Mouse (Mus musculus) midbrain, embryonic 14.5 days (tissue): Measurements from ENCODE around the gene Jpt1. TPM values are rescaled to one million over a fixed set of nuclear protein-coding genes. Genes with fewer than 3 reads are reported as not detected.

Experiments
- ATAC-seq: fragments of 200-750 bp; cut with Nextera tagmentation; 2 replicates; pipeline ENCODE4 v1.8.0; 2017; ENCODE audit warnings: moderate number of reproducible peaks, moderate library complexity; ENCODE audit not compliant: low FRiP score, low TSS enrichment
- DNase-seq: peaks from one replicate; pipeline ENCODE4 v3.0.0-alpha.2; 2015
- H3K27ac ChIP-seq: fragments of 300-500 bp; sonication (generic); replicated peaks from 2 replicates; pipeline ENCODE4 v1.5.1; 2014; ENCODE audit warnings: mild to moderate bottlenecking, low read depth, low read length, moderate library complexity
- H3K27me3 ChIP-seq: fragments of 300-500 bp; sonication (generic); 2 replicates; pipeline ENCODE4 v1.6.1; 2014; ENCODE audit warnings: low read length, control low read depth, mixed read lengths; ENCODE audit not compliant: control insufficient read depth, insufficient read depth
- H3K36me3 ChIP-seq: fragments of 300-500 bp; sonication (generic); 2 replicates; pipeline ENCODE4 v1.6.1; 2014; ENCODE audit warnings: low read length, control low read depth; ENCODE audit not compliant: control insufficient read depth, insufficient read depth
- H3K4me1 ChIP-seq: fragments of 300-500 bp; sonication (generic); 2 replicates; pipeline ENCODE4 v1.6.1; 2014; ENCODE audit warnings: mild to moderate bottlenecking, antibody characterized with exemption, low read length, control low read depth; ENCODE audit not compliant: control insufficient read depth, insufficient read depth
- H3K4me2 ChIP-seq: fragments of 300-500 bp; sonication (generic); 2 replicates; pipeline ENCODE4 v1.6.1; 2014; ENCODE audit warnings: mild to moderate bottlenecking, low read length, moderate library complexity
- H3K4me3 ChIP-seq: fragments of 300-500 bp; sonication (generic); replicated peaks from 2 replicates; pipeline ENCODE4 v1.5.1; 2014; ENCODE audit warnings: low read depth, low read length
- H3K9ac ChIP-seq: fragments of 300-500 bp; sonication (generic); replicated peaks from 2 replicates; pipeline ENCODE4 v1.6.1; 2014; ENCODE audit warnings: mild to moderate bottlenecking, low read length, moderate library complexity
- H3K9me3 ChIP-seq: fragments of 300-500 bp; sonication (generic); 2 replicates; pipeline ENCODE4 v1.6.1; 2016; ENCODE audit warnings: low read length, control low read depth, mixed read lengths; ENCODE audit not compliant: control insufficient read depth
- WGBS: fragments of 180-500 bp; shearing (Covaris S2); extraction: QIAGEN DNeasy Blood & Tissue Kit; methylation state at CpG from one replicate; pipeline ENCODE4 v1.1.7; 2014; 5-methylcytosine and 5-hydroxymethylcytosine counted together
- microRNA-seq: library from miRNA; unstranded; fragments of <30 nt; microRNA quantifications from one replicate; pipeline ENCODE4, GENCODE M21; 2016
- polyA plus RNA-seq: library from polyadenylated mRNA; unstranded; fragments of >200 nt; fragmentation: Nextera tagmentation; extraction: Ambion mirVana; gene quantifications from 2 replicates; pipeline ENCODE4 v1.2.1, GENCODE M21; 2014

The Jpt1 gene
- polyA plus RNA-seq, 1 experiment from 2014 or later: 1,631 TPM

DNA sequence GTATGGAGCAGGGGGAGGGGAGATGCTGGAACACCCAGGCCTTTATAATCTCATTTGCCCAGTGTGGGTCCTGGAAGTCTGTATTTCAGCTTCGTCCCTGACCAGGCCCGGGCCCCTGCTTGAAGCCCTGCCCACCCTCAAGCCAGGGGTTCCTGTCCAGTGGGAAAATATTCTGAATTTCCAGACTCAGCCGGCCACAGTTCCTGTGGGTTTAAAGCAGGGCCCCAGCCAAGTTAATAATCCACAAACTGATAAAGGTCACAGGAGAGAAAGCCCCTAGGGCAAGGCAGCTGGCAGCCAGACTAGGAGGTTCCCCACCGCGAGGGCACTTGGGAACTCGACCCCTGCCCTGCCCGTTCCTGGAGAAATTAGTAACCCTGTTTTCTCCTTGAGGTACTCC is 65.2 kb downstream of the Jpt1 start:
- Histone ChIP-seq H3K27me3 (no peaks in the 10 kb centered on the region), H3K4me2 (no peak overlapping the region), H3K27ac (no peak overlapping the region), H3K9ac (no peak overlapping the region), H3K36me3 (no peaks in the 10 kb centered on the region), H3K4me1 (no peaks in the 10 kb centered on the region), H3K4me3 (no peak overlapping the region), H3K9me3 (no peaks in the 10 kb centered on the region)
- ATAC-seq (no peak), DNase-seq (no peak)
- 75% methylated on average over 7 of the region's 7 CpGs for WGBS

DNA sequence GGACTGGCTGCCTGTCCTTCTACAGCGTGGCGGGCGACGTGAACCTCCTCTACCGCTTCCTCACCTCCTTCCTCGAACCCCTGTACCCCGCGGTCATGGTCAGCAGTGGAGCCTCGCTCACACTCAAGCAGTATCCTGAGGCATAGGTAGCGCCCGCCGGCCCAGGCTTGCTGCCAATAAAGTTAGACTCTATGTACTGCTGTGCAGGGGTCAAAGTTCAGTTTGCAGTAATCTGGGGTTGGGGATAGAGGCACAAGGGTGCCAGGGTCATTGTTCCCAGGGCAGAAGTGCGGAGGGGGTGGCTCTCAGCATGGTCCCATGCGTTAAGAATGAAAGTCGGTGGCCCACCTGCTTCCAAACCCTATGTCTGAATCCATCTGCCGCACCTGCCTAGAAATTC is 66.1 kb downstream of the Jpt1 start:
- no peak for DNase-seq
- H3K9me3 ChIP-seq: no peaks in the 10 kb centered on the region
- H3K4me3 ChIP-seq: no peak overlapping the region
- H3K9ac ChIP-seq: no peak overlapping the region
- no peak overlapping the region for H3K4me2 ChIP-seq
- no peak for ATAC-seq
- H3K4me1 ChIP-seq: no peaks in the 10 kb centered on the region
- H3K27me3 ChIP-seq: no peaks in the 10 kb centered on the region
- 91% methylated on average over 16 of the region's 16 CpGs for WGBS
- no peak overlapping the region for H3K27ac ChIP-seq
- H3K36me3 ChIP-seq: no peaks in the 10 kb centered on the region

Small RNA genes within 50 kb of the gene (microRNA-seq; reads per million reads assigned to microRNA genes)
- gene Mir3968: not detected

Other genes with a start within 250 kb of the Jpt1 start
- 0.12 and 0.49 TPM in 2 replicates for gene Grin2c, start 247.1 kb downstream of the Jpt1 start, polyA plus RNA-seq
- 15.0 and 15.9 TPM in 2 replicates for gene Fdxr, start 237.3 kb downstream of the Jpt1 start, polyA plus RNA-seq
- 0.72 and 1.4 TPM in 2 replicates for gene Fads6, start 216.7 kb downstream of the Jpt1 start, polyA plus RNA-seq
- not detected in 2 replicates for gene Otop2, start 207.2 kb downstream of the Jpt1 start, polyA plus RNA-seq
- gene Ush1g, start 192.3 kb downstream of the Jpt1 start, polyA plus RNA-seq: 0.08 and 0.16 TPM in 2 replicates
- 0.54 and 1.4 TPM in 2 replicates for gene Otop3, start 179.7 kb downstream of the Jpt1 start, polyA plus RNA-seq
- gene Hid1, start 146.6 kb downstream of the Jpt1 start, polyA plus RNA-seq: 43.3 and 52.6 TPM in 2 replicates
- gene Cdr2l, start 132.5 kb downstream of the Jpt1 start, polyA plus RNA-seq: 27.1 and 29.5 TPM in 2 replicates
- gene Mrpl58, start 110.6 kb downstream of the Jpt1 start, polyA plus RNA-seq: 222 and 223 TPM in 2 replicates
- 838 and 924 TPM in 2 replicates for gene Atp5h, start 94.4 kb downstream of the Jpt1 start, polyA plus RNA-seq
- gene Kctd2, start 94.3 kb downstream of the Jpt1 start, polyA plus RNA-seq: 37.3 and 41.6 TPM in 2 replicates
- not detected in 2 replicates for gene Trim80, start 73.8 kb downstream of the Jpt1 start, polyA plus RNA-seq
- not detected in 2 replicates for gene Slc16a5, start 51.9 kb downstream of the Jpt1 start, polyA plus RNA-seq
- 16.3 and 16.7 TPM in 2 replicates for gene Armc7, start 38.7 kb downstream of the Jpt1 start, polyA plus RNA-seq
- 93.9 and 110 TPM in 2 replicates for gene Nt5c, start 22.5 kb downstream of the Jpt1 start, polyA plus RNA-seq
- 1,242 and 1,259 TPM in 2 replicates for gene Sumo2, start 21.9 kb upstream of the Jpt1 start, polyA plus RNA-seq
- gene Nup85, start 50.0 kb upstream of the Jpt1 start, polyA plus RNA-seq: 83.7 and 107 TPM in 2 replicates
- 75.7 and 83.4 TPM in 2 replicates for gene Mrps7, start 89.5 kb upstream of the Jpt1 start, polyA plus RNA-seq
- gene Gga3, start 89.7 kb upstream of the Jpt1 start, polyA plus RNA-seq: 29.3 and 34.3 TPM in 2 replicates
- 9.7 and 11.4 TPM in 2 replicates for gene Mif4gd, start 98.6 kb upstream of the Jpt1 start, polyA plus RNA-seq
- 35.8 and 39.8 TPM in 2 replicates for gene Slc25a19, start 113.9 kb upstream of the Jpt1 start, polyA plus RNA-seq
- 113 and 135 TPM in 2 replicates for gene Grb2, start 194.2 kb upstream of the Jpt1 start, polyA plus RNA-seq